Mouse (Mus musculus) adrenal gland, postnatal 14 days (tissue): ENCODE results near the gene Snrpd3. TPM values are rescaled to one million over a fixed set of nuclear protein-coding genes. Genes with fewer than 3 reads are reported as not detected.
"Not testable (repeated sequence)": the region's sequence is repeated elsewhere in the genome, so short reads cannot be mapped to it uniquely, and the experiment has no call there.

ENCODE experiments used
- DNase-seq: peaks from one replicate; pipeline ENCODE4 v3.0.0; 2021; ENCODE audit warnings: mixed read lengths
- long read RNA-seq, 2 experiments: library from polyadenylated mRNA; stranded (forward); transcript quantifications; one replicate each; pipeline ENCODE4 v2.0.0; 2021
- total RNA-seq: library from RNA; stranded (reverse); gene quantifications from 2 replicates; pipeline ENCODE4 v1.2.3, GENCODE M21; 2021

Gene Snrpd3
- total RNA-seq = 87.9 and 88.0 TPM in 2 replicates
- long read RNA-seq, experiment 1, transcript Snrpd3-201 (4 exons, 3,036 nt) = major isoform, 21 of 33 reads
- long read RNA-seq, experiment 1, partial matches to known transcripts = 9 of 33 reads
- long read RNA-seq, experiment 1, other reads (novel, unspliced or antisense) = 2 of 33 reads
- long read RNA-seq, experiment 2, transcript Snrpd3-201 (4 exons, 3,036 nt) = major isoform, 28 of 41 reads
- long read RNA-seq, experiment 2, partial matches to known transcripts = 11 of 41 reads
- long read RNA-seq, experiment 2, other reads (novel, unspliced or antisense) = 0 of 41 reads

DNA sequence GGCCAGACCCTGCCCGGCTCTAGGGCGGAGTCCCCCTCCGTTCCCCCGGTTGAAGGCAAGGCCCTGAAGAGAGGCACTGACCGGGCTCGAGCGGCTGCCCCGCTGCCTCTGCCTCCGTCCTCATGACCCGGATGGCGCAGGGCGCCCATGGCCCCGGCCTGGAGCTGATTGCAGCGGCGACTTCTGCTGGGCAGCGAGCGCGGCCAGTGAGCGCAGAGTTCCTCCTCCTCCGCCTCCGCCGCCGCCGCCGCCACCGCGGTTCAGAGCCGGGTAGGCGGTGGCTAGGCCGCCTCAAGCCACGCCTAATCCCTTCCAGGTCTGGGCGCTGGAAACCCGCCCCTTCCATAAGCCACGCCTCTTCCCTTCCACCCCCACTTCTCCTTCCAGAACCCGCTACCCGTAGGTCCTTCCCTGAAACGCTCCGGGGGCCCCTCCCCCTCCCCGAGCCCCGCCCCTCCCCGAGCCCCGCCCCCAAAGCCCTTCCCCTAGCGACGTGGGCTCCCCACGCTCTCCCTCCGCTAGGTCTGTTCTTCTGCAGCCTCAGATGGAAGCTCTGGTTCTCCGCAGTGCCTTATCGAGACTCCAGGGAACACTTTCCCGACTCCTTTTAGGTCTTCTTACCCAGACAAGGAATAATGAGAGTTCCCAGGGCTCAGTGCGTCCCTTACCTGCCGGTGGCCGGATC, at the start of gene Snrpd3:
TSS of gene Snrpd3 (plus strand) at position 479 of the 685 bp plus-strand sequence.
- peak; percentile 97 for DNase-seq

DNA sequence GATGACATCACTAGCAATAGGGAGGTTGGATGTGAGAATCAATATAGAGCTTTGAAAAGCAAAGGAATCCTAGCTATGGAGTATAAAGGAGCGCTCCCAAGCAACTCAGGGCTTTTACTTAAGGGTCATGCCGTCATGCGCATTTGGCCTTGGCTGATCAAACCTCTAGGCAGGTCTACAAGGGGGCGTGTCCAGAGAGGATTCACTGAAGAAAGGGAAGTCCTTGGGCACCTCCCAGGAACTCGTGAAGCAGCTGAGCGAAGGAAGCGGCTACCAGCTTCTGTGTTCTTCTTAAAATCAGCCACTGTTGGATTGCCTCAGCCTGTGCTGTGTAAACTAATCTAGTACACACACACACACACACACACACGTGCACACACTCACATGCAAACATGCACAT, 43.9 kb upstream of the Snrpd3 start:
- no peak for DNase-seq

DNA sequence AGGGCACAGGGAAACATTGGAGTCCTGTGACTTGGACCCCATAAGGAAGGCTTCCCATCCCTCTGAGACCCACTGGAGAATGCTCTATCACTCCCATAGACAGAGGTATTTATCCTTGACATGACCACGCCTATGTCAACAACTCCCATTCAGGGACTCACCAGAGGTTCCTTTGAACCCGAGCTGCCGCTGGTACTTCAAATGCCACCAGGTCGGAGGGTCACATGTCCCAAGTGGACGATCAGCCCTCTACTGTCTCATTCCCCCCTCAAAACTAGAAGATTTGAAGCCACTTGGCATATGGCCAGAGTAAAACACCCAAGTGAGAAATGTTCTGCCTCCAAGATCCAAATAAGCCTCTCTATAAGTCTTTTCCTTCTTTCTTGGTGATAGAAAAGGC, 42.8 kb upstream of the Snrpd3 start:
- no peak for DNase-seq

DNA sequence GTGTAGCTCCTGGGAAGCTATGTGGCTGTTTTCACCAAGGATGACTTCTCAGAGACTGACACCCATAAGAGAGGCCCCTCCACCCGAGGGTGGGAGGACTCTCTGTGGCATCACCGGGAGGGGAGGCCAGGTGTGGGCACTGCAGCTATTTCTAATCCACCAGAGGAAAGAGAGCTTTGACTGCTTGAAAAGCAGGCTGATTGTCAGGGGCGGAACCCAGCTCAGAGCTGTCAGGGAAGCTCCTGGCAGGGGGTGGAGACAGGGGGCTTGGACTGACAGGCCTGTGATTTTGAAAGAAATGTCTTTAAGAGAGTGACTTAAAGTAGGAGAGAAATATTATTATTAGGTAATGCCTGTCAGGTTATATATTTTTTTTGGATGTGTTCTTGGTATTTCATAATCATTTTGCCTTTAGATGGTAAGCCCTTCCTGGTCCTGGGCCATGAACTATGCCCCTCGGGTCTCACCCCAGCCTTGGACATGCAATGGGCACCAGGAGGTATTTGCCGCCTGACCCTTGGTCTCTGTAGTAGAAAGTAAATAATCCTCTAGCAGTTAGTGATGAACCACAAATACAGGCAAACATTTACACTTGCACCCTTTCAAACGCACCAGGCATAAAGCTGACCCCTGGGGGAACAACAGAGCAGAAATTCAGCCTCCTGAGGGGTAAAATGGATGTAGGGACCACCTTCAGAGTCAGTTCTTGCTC, 42.1 kb upstream of the Snrpd3 start:
- not testable (repeated sequence) for DNase-seq

DNA sequence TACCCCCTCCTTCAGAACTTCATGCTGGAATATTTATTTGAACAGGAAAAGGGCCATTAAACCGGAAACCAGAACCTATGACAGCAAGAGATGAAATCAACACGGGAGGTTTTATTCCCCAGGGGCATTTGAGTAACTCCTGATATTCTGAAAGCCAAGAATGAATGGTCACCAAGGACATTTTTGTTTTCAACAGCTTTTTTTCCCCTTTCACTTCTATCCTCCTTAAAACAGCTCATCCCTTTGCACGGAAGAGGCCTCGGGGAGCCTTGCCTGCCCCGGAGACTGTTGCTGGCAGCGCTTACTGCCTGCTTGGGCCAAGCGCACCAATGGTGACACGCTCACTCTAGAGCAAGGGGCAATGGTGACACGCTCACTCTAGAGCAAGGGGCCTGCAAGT, 40.3 kb upstream of the Snrpd3 start:
- DNase-seq = peak; percentile 66

DNA sequence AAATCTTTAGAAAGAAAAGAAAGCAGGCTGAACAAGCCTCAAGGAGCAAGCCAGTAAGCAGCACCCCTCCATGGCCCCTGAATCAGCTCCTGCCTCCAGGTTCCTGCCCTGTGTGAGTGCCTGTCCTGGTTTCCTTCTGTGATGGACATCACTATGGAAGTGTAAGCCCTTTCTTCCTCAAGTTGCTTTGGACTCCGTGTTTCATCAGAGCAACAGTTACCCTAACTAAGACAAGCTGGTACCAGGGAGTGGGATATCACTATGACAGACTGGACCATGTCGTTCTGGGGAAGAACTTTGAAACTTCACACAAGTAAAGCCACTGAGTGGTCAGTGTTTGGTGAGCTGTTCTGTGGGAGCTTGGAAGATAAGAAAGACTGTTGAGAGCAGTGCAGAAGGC, 37.4 kb upstream of the Snrpd3 start:
- DNase-seq = no peak

DNA sequence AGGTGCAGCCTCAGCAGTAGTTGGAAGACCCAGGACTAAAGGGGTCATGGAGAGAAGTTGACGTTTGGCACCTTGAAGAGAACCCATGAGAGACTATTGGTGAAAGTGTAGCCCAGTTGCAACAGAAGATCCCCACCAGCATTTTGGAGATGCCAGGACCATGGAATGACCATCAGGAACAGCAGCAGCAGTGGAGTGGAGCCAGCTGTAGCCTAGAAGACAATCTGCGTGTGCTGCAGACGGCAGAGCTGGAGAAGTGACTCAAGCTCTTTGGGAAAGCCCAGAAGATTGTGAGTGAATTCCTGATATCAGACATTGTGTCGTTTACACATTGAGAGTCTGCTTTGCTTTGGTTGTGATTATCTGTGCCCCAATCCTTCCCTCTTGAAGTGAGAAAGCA, 35.6 kb upstream of the Snrpd3 start:
- DNase-seq = no peak

DNA sequence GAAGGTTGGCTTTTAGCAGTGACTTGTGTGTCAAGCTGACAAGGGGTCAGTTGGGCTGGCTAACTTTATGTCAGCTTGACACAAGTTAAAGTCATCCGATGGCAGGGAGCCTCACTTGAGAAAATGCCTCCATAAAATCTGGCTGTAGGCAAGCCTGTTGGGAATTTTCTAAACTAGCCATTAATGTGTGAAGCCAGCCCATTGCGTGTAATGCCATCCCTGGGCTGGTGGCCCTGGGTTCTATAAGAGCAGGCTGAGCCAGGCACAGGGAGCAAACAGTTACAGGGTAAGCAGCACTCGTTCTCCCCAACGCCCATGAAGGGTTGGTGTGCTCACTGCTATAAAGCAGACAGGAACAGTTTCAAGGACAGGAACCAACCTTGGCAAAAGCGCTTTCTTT, 35.1 kb upstream of the Snrpd3 start:
- no peak for DNase-seq

DNA sequence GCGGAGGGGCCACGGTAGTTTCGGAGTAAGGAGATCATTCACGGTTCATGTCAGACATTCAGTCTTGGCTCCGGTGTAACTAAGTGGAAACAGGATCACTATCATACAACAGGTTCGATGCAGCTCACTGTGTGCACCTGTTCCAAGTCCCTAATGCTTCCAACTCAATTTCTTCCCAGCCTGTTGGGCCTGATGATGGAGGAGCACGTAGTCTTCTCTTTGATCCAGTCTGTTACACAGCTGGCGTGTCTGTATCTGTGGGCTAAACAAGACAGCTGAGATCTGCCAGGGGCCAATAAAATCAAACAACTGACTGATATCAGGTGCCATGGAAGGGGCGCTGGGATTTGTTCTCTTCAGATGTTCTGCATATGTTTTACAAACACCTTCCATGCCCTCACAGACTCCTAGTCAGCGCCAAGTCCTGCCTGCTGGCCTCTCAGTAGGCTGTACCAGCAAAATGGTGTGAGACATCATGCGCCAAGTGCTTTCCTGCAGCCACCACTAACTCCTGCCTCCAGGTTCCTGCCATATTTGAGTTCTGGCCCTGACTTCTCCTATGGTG, 34.4 kb upstream of the Snrpd3 start:
- no peak for DNase-seq

DNA sequence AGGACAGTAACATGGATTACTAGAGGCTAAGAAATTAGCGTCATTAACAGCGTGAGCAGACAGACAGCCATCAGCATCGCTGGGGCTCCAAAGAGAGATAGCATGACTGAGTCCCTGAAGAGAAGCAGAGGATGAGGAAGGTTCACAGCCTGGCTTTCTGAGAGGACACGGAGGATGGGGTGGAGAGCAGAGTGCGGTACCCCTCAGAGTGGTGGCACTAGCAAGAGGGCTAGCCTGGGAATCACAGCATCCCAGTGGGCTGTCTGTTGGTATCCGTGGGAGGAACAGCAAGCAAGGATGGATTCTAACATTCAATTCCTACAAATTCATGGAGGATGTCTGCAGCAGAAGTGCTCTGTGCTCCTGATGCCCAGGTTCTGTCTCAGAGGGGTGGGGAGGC, 33.3 kb upstream of the Snrpd3 start:
- DNase-seq = no peak

DNA sequence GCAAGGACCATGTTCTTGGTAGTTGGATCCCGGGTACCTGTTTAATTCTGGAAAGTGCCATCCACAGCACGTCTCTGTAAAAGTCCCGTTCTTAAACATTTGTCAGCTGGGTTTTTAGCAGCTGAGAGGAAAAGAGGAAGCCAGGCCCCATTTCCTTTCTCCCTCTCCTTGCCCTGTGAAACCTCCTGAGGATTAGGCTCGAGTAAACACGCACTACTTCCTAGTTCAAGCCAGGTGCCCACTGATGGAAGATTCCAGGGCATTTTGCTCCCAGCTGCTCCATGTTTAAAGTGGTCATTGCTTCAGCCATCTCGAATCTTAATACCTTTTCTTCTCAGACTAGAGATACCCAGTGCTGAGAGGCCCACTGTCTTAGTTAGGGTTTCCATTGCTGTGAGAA, 32.6 kb upstream of the Snrpd3 start:
- DNase-seq = no peak

DNA sequence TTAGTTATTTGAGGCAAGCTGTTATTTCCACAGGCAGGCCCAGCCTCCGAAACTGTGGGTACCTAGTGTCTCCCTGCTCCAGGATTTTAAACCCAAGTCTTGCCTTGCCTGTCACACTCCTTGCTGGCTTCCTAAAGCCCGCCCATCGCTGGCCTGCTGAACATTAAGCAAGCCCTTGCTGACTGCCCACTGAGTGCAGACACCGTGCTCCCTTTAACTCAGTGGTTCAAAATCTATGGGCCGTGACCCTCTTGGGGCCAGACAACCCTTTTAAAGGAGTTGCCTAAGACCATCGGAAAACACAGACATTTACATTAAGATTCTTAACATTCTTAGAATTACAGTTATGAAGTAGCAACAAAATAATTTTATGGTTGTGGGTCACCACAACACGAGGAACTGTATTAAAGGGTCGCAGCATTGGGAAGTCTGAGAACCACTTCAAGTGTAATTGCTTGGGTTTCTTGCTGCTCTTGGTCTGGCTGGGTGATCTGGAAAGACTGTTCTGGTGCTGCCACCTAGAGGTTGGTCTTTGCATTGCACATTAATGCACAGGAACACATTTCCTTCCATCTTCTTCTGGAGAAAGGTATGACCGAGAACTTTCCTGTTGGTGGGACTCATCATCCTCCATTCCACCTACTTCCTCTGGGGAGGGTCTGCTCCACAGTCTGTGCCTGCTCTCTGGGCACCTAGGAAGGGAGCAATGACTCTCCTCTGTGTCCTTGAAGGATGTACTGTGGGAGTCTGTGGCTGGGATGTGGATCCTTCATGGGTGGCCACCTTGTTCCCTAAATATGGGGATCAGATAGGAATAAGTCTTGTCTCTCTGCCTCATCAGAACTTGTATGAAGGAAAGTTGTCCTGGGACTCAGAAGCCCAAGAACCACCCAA, 31.0 kb upstream of the Snrpd3 start:
- peak; percentile 84 for DNase-seq

DNA sequence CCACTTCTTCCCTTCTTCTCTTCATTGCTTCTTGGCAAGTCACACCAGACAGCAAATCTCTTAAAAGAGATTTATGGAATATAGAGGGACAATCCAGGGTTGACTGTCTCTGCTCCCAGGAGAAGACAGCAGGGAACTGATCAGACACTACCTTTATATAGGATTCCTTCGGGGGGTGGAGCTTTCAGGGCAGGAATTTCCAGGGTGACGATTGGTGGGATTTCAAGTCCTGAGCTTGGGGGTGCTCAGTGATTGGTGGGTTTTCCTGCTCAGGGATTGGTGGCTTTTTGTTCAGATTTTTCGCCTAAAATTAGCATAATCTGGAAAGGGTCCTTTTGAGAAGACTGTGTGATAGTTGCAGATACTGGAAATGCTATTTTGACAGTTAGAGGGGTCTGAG, 30.2 kb upstream of the Snrpd3 start:
- DNase-seq = no peak

DNA sequence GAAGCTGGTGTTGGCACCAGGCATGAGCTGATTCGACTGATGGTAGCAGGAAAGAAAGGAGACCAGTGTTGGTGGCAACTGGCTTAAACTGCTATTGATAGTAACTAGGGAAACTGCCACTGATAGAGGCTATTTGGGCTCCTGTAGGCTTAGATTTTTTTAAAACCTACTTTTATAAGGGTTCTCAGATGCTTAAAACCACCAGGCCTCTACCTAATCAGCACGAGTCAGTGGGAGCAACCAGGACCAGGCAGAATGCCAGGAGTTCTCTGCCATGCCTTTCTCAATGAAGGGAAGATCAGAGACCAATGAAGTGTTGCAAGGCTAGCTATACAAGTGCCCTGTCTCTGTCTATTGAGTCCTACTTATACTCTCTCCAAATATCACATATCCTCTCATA, 27.8 kb upstream of the Snrpd3 start:
- DNase-seq = peak; percentile 40

DNA sequence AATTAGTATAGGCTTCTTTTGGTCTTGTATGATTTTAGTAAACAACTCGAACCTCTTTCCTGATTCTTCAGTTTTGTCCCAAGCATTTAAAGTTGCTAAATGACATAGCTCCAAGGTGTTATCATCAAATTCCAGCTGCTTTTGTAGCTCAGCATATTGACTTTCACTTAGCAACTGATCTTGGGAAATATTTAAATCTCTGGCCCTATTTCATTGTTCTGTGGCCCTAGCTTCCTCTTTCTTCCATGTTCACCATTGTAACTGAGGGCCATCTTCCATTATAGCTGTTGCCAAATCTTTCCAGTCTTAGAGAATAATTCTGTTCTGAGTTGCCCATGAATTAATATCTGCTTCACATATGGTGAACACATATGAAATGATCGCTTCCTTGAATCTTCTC, 26.6 kb upstream of the Snrpd3 start:
- DNase-seq = no peak

DNA sequence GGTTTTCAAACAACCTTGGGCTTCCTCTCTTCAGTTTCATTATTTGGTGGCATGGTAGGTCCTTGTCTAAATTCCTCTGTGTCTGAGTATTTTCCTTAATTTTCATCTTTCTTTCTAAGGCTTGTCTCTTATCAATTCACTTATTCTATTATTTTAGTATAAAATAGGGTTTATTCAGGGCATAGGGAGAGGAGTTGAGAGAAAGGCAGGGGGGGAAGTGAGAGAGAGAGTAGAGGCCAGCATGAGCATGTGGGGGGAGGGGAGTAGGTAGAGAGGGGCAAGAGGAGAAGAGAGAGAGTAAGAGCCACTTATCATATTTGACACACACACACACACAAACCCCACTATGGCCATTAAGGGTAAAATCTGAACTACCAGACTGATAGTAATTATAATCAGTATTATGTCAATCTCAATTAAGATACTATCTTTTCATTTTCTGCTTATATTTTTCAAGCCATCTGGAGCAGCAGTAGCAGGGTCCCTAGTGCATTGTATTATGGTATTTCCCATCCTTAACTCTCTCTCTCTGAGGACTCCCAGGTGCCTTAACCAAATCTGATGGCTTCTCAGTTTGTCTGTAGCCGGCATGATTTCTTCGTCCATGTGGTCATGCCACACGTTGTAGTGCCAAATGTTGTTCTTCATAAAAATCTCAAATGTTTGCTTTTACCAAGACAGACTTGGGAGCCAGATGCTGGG, 26.0 kb upstream of the Snrpd3 start:
- DNase-seq = no peak

DNA sequence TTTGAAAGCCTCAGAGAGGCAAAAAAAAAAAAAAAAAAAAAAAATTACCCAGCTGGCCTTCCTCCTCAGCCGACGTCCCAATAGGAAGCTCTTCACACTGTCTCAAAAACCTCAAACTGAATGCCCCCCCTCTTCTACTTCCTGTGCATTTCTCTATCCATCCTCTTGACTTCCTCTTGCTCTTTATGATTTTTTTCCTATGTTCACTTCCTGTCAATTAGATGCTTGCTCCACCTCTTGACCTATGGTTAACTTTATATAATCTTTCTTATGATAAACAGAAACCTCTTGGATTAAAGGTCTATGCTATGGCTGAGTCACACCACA, 25.5 kb upstream of the Snrpd3 start:
- no peak for DNase-seq

DNA sequence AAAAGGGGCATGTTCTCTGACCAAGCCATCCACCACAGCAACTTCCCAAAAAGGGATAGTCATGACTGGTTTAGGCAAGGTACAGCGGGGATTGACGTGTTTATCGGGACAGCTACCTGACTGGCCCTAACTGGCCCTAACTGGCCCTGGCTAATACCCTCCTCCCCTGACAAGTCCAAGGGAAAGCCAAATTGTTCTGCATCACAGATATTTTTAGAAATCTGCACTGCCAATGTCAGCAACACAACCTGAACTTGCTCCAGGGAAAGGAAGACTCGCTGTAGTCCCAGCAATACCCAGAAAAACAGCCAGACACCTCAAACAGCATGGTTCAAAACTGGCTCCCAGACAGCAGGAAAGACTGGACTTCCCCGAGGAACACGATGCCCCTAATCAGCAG, 22.0 kb upstream of the Snrpd3 start:
- peak; percentile 11 for DNase-seq

DNA sequence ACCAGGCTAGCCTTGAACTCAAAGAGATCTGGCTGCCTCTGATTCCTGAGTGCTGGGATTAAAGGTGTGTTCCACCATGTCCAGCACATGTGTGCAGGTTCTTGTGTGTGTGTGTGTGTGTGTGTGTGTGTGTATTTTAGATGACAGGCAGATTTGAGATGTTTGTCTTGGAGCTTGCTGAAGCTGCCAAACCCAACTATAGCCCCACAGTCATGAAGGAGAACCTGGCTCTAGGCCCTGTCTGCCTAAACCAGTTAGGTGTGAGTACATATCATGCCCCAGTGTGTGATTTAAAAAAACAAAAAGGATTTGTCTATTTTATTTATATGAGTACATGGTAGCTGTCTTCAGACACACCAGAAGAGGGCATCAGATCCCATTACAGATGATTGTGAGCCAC, 21.4 kb upstream of the Snrpd3 start:
- no peak for DNase-seq

DNA sequence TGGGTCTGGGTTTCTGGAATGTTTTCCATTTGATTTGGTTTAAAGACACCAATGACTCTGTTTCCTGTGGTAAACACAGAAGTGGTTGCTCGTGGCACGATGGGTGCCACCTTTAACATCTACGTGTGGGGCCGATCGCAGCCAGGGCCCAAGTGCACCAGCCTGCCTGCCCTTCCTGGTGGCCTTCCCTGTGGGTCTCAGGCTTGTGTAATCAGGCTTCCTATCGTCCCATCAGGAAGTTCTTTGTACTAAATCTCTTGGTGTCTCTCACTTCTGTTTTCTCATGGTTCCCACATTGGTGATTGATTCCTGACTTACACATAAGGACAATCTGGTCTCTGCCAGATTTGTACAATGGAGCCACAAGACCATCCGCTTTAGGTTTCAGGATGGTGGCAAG, 18.1 kb upstream of the Snrpd3 start:
- not testable (repeated sequence) for DNase-seq

DNA sequence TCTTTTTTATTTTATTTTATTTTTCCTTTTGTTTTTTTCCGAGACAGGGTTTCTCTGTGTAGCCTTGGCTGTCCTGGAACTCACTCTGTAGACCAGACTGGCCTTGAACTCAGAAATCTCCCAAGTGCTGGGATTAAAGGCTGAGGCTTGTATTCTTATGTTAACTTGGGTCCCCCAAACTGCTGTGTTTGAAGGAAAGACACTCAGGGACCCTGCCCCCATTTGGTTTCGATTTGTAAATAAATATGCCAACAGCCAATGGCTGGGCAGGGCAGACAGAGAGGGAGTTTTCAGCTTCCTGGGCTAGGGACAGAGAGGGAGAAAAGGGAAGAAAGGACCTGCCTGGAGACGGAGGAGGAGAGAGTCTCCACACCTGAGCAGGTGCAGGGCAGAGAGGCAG, 17.6 kb upstream of the Snrpd3 start:
- DNase-seq = no peak

DNA sequence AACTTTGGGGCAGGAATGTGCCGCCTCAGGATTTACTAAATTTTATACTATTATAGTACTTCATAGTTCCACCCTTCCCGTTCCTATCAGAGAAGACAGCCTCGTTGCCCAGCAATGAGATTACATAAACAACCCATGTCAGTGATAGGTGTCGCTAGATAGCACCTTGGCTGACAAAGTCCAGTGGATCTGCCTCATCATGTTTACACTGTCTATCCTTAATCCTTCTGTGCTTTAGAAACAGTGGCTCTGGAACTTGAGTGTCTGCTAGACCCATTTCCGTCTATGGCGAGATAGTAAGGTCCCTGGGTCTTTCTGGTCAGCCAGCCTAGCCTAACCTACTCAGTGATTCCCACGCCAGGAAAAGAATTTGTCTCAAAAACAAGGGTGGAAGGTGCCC, 17.0 kb upstream of the Snrpd3 start:
- DNase-seq = no peak
